Mouse (Mus musculus) embryonic stem cell, embryonic (primary cell): ENCODE results near the gene Pole.

Experiments
- CTCF ChIA-PET, 4 experiments: fragments of 300-600 bp in 2 of 4; fragments of 350-600 bp in 2 of 4; sonication (Branson Sonifier 250); formaldehyde crosslinking; loops; one replicate each; lab custom pipeline; 2022; ENCODE audit warnings: inconsistent platforms in 2 of 4; lab: Charles Lee
- POLR2A ChIA-PET, 4 experiments: fragments of 300-600 bp in 2 of 4; fragments of 350-600 bp in 2 of 4; sonication (Branson Sonifier 250); formaldehyde crosslinking; loops; one replicate each; lab custom pipeline; 2022; ENCODE audit warnings: antibody characterized with exemption in 4 of 4, inconsistent platforms in 1 of 4; lab: Charles Lee

Gene Pole

DNA sequence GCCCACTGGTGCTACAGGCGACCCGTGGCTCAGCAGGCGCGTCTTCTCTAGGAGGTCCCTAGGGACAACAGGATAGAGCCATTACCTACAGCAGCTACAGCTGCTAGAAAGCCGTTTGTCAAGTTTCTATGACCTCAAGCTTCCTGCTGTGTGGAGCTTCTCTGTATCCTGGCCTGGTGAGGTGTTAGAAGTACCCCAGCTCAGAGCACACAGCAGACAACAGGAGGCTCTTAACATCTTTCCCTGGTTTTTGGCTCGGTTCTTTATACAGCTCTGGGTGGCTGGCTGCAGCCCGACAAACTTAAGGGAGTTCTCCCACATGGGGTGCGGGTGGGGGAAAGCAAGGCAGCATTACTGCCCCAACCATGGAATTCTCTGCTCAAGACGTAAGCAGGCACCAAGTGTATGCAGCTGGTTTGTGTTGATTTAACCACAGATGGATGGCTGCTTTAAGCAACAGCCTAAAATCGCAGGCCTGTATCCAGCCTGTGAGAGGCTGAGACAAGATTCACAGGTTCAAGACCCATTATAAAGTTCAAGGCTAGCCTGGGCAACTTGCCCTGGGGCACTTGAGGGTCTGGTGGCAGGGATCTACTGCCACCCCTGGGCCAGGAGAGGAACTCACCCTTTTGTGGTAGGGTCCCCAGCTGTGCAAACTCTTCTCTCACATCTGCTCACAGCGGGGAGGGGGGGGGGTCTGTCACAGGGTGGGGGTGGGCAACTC, 77.9 kb downstream of the Pole start:
- ChIA-PET POLR2A (interaction anchor here (0.6 to 3.4 kb wide), 63 partner anchors 8 to 1300 kb away, joined by 3 to 34 read pairs (median 5); partner anchors contain the start of genes Pole (in 3 of the 4), Ddx51 (in 2 of the 4), Fbrsl1 (in 2 of the 4) and Noc4l (in 2 of the 4)), CTCF (interaction anchor here (0.5 to 2.9 kb wide), 42 partner anchors 8 to 407 kb away, joined by 3 to 27 read pairs (median 4); partner anchors contain the start of genes Ep400 (in 1 of the 4), P2rx2 (in 1 of the 4), Pole (in 1 of the 4) and Pxmp2 (in 1 of the 4))

DNA sequence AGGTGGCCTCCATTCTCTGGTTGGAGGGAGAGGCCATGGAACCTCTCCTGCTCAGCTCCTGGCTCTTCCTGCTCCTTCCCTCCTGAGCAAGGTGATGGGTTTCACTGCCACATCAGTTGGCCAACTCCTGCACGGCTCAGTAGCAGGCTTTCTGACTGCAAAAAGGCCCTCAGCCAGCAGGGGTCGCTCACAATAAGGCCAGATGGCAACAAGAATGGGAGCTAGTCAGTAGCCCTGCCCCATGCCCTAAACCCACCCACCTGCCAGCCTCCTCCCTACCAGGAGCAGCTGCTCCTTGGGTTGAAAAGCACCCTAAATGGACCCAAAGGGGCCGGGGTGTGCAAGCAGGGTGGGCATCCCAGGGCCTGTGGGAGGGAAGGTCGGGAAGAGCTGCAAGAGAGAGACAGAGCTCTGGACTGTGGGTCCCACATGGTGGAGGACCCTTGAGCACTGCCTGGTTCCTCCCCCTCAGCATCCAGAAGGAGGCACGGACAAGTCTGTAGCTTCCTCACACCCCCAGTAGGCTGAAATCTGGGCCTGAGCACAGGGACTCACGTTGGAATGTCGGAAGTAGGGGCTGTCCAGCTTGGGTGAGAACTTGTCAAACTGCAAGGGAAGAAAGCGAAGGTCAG, 90.8 kb downstream of the Pole start:
- POLR2A ChIA-PET: interaction anchor here (0.7 to 2.7 kb wide), 44 partner anchors 9 to 433 kb away, joined by 3 to 15 read pairs (median 3); partner anchors contain the start of genes Ddx51 (in 1 of the 4), Fbrsl1 (in 1 of the 4), Noc4l (in 1 of the 4) and Ulk1 (in 1 of the 4)

GRCm38 (mm10) chr5:110378181-110378583, 92.1 kb downstream of the Pole start:
- POLR2A ChIA-PET: interaction anchor here in 2 of 4 experiments (0.6 to 2.7 kb wide), 6 partner anchors 16 to 620 kb away, joined by 3 to 15 read pairs (median 7); partner anchors contain the start of gene Fbrsl1 (in 1 of the 2)
- CTCF ChIA-PET: interaction anchor here in 3 of 4 experiments (1.6 to 2.3 kb wide), 4 partner anchors 51 to 95 kb away, joined by 4 to 23 read pairs (median 14); no protein-coding TSS in a partner anchor

More for the DNA sequence above, 90.8 kb downstream of the Pole start:
- CTCF ChIA-PET: interaction anchor here (0.5 to 2.3 kb wide), 79 partner anchors 8 to 393 kb away, joined by 3 to 51 read pairs (median 4); partner anchors contain the start of genes Ep400 (in 1 of the 4), Fbrsl1 (in 1 of the 4), Pole (in 1 of the 4) and Pxmp2 (in 1 of the 4)

DNA sequence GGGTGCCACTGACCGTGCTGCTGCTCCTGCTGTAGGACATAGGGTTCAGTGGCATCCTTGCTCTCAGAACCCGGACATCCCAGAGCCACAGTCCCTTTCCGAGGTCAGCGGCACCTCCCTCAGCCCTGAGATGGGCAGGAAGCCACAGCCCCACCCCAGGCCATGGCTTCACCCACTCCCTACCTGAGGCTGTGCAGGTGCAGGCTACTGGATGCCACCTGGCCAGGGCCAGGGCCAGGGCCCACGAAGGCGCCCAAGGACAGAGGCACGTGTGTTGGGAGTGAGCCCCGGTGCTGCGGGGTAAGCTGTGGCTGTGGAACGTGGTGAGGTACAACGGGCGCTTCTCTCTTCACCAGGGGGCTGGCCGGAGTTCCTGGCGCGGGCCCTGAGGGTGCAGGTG, 93.0 kb downstream of the Pole start:
- ChIA-PET CTCF (interaction anchor here in 2 of 4 experiments (1.0 to 2.0 kb wide), 8 partner anchors 10 to 102 kb away, joined by 3 to 10 read pairs (median 6); no protein-coding TSS in a partner anchor), POLR2A (interaction anchor here in 2 of 4 experiments (0.5 to 1.8 kb wide), 6 partner anchors 15 to 90 kb away, joined by 3 to 5 read pairs (median 4); no protein-coding TSS in a partner anchor)

DNA sequence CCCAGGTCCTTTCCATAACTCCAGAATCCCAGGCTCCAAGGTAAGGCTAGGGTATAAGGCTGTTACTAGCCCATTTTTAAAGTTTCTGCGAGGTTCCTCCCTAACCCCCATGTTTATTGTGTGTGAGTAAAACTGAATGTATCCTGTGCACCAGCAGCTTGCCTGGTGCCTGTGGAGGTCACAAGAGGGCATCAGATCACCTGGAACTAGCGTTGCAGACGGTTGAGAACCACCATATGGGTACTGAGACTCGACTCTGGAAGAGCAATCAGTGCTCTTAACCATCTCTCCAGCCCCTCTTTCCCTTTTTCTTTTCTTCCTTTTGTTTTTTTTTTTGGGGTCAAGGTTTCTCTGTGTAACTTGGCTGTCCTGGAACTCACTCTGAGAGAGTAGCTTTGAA, 93.7 kb downstream of the Pole start:
- CTCF ChIA-PET: interaction anchor here in 2 of 4 experiments (0.6 to 2.0 kb wide), 13 partner anchors 9 to 828 kb away, joined by 3 to 10 read pairs (median 5); partner anchors contain the start of gene P2rx2 (in 1 of the 2)

DNA sequence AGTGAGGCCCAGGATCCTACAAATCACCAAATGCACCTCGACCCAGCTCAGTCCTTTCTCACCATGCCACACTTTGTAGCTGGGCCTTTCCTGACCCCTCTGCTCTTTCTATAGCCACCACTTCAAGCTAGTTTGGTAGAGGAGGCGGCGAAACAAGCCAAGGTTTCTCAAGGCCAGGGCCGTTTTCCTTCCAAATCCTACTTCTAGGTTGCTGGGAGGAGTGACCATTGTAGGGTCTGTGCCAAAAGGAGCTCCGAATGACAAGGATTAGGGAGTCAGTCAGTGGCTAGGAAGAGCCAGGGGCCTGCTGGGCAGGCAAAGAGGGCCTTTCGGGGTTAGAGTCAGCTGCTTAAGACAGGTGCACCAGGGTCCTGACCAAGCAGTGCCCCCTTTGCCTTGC, 98.4 kb downstream of the Pole start:
- POLR2A ChIA-PET: interaction anchor here in 2 of 4 experiments (0.8 to 2.9 kb wide), 19 partner anchors 12 to 426 kb away, joined by 3 to 14 read pairs (median 4); partner anchors contain the start of genes Fbrsl1 (in 1 of the 2), Pole (in 1 of the 2), Pxmp2 (in 1 of the 2) and Ulk1 (in 1 of the 2)
- CTCF ChIA-PET: interaction anchor here in 3 of 4 experiments (0.6 to 1.7 kb wide), 8 partner anchors 7 to 582 kb away, joined by 3 to 4 read pairs (median 3); partner anchors contain the start of genes Pole (in 1 of the 3) and Pxmp2 (in 1 of the 3)

More for the DNA sequence above, 93.7 kb downstream of the Pole start:
- POLR2A ChIA-PET: interaction anchor here in 2 of 4 experiments (0.8 to 2.7 kb wide), 8 partner anchors 16 to 56 kb away, joined by 3 to 7 read pairs (median 5); no protein-coding TSS in a partner anchor

DNA sequence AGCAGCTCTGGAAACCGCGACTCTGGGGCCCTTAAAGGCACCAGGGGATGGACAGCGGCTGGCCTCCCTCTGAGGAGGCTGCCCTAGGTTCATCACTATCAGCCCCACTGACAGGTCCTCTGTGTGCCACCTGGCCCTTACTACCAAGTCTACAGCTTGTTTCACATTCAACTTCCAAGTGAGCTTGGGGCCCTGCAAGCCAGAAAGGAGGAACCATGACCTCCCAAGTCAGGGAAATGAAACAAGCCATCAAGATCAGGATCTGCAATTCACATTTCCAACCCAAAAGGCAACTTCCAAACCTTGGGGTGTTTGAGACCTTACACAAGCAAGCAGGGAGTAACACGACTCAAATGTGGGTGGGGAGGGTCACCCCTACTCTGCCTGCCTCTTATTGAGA, 99.2 kb downstream of the Pole start:
- CTCF ChIA-PET: interaction anchor here (0.7 to 1.7 kb wide), 7 partner anchors 8 to 109 kb away, joined by 3 to 4 read pairs (median 3); no protein-coding TSS in a partner anchor

GRCm38 (mm10) chr5:110386371-110387330, 100.5 kb downstream of the Pole start:
- CTCF ChIA-PET: interaction anchor here in 3 of 4 experiments (0.6 to 3.6 kb wide), 6 partner anchors 9 to 65 kb away, joined by 3 to 17 read pairs (median 3); no protein-coding TSS in a partner anchor
- POLR2A ChIA-PET: interaction anchor here in 2 of 4 experiments (0.6 to 2.4 kb wide), 13 partner anchors 9 to 51 kb away, joined by 3 to 14 read pairs (median 5); no protein-coding TSS in a partner anchor

More for the DNA sequence above, 99.2 kb downstream of the Pole start:
- POLR2A ChIA-PET: interaction anchor here in 2 of 4 experiments (0.8 to 2.9 kb wide), 16 partner anchors 8 to 425 kb away, joined by 3 to 14 read pairs (median 4); partner anchors contain the start of genes Pole (in 1 of the 2), Pxmp2 (in 1 of the 2) and Ulk1 (in 1 of the 2)
